Mouse (Mus musculus) bone marrow macrophage, adult 2 months (primary cell): ENCODE results near the gene Wwp2.

Experiments
- CTCF ChIP-seq: IDR thresholded peaks from 2 replicates; pipeline ENCODE4 v1.5.1; 2012; ENCODE audit warnings: low read depth, mild to moderate bottlenecking, low read length, moderate library complexity
- POLR2A ChIP-seq: IDR thresholded peaks from 2 replicates; pipeline ENCODE4 v1.6.1; 2012; ENCODE audit warnings: mild to moderate bottlenecking, low read depth, low read length, borderline replicate concordance

DNA sequence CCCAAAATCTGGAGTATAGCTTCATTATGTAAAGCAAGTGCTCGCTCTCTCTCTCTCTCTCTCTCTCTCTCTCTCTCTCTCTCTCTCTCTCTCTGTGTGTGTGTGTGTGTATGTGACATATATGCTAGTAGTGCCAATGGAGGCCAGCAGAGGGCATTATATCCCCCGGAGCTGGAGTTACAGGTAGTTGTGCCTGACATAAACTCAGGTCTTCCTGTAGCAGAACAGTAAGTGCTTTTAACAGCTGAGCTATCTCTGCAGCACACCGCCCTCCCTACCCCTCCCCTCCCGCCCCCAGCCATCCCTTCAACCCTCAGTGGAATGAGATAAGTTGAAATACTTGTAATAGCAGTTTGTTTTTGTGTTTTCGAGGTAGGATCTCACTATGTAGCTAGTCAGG lies 30.5 kb downstream of the Wwp2 start:
- TF ChIP-seq CTCF (no peak), POLR2A (no peak)
